Mouse (Mus musculus): Measurements from ENCODE around the gene 4933402N03Rik. TPM values are rescaled to one million over a fixed set of nuclear protein-coding genes. Genes with fewer than 3 reads are reported as not detected.

4933402N03Rik gene
- polyA plus RNA-seq, 1 experiment from 2014 or later = not detected

DNA sequence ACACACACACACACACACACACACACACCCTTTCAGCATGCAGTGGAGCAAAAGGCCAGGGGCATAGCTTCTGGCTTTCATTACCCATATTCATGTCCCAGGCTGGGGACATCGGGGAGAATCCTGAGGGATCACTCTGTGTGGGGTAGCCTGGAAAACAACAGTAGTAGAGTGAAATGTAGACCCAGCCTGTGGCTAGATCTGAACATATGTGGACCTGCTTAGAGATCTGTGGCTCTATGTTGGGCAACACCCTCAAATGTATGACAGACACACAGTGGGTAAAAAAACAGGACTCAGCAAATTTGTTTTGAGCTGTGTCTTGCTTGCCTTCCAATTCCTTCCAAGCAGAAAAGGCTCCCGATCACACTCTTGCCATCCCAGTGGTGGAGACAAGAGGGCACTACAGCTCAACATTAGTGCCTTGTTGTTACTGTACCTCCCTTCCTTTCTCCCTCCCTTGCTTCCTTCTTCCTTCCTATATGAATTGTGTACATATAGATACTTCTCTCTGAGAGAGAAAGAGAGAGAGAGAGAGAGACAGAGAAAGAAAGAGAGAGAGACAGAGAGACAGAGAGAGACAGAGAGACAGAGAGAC lies 23.8 kb downstream of the 4933402N03Rik start:
- Histone ChIP-seq H3K9me3 (replicated peaks) (no peaks in the 10 kb centered on the region), H3K27ac (no peak overlapping the region), H3K4me3 (no peak overlapping the region), H3K27me3 (replicated peaks) (no peaks in the 10 kb centered on the region), H3K4me2 (no peak overlapping the region), H3K9ac (no peak overlapping the region), H3K36me3 (no peaks in the 10 kb centered on the region), H3K4me1 (no peaks in the 10 kb centered on the region)
- ATAC-seq = no peak
- WGBS (ENCODE audit: insufficient replicate concordance) = 61% methylated on average over 2 of the region's 2 CpGs

DNA sequence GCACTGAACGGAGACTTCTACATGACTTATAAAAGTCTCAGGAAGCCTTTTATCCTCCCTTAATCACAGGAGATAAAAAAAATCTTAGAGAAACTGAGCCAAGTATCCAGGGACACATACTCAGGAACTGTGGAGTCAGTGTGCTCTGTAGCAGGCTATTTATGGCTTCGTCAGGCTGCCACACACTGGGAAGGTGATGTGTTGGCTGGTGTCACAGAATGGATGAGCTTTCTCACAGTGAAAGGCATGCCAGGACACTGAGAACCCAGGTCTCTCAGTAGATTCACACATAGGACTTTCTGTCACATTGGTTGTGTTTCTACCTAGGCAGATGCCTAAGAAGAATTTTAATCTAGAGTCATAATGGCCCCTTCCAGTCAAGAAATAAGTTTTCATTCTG lies 31.7 kb downstream of the 4933402N03Rik start:
- Histone ChIP-seq H3K36me3 (no peaks in the 10 kb centered on the region), H3K4me3 (no peak overlapping the region), H3K27ac (no peak overlapping the region), H3K27me3 (replicated peaks) (no peaks in the 10 kb centered on the region), H3K9me3 (replicated peaks) (no peaks in the 10 kb centered on the region), H3K4me2 (no peak overlapping the region), H3K9ac (no peak overlapping the region), H3K4me1 (no peaks in the 10 kb centered on the region)
- 61% methylated on average over 2 of the region's 2 CpGs for WGBS (ENCODE audit: insufficient replicate concordance)
- ATAC-seq = no peak

DNA sequence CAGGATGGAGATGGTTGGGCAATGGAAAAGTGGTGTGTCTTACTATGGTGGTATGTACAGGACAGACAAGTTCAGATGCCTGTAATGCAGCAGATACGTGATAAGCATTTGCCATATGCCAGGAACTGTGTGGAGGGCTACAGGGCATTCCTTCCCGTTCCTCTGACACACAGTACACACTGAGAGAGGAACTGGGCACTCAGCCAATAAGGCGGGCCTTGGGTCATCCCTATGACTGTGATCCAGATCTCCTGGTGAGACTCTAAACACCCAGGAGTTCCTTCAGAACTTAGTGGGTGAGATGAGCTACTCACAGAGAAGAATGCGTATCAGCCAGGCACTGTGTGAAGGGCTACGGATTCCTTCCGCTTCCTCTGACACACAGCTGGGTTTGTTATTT lies 32.4 kb downstream of the 4933402N03Rik start:
- no peak overlapping the region for H3K4me3 ChIP-seq
- H3K4me1 ChIP-seq = no peaks in the 10 kb centered on the region
- no peak overlapping the region for H3K27ac ChIP-seq
- WGBS (ENCODE audit: insufficient replicate concordance) = 56% methylated on average over 6 of the region's 6 CpGs
- no peaks in the 10 kb centered on the region for H3K36me3 ChIP-seq
- no peaks in the 10 kb centered on the region for H3K27me3 ChIP-seq (replicated peaks)
- ATAC-seq = no peak
- H3K9ac ChIP-seq = no peak overlapping the region
- no peak overlapping the region for H3K4me2 ChIP-seq
- no peaks in the 10 kb centered on the region for H3K9me3 ChIP-seq (replicated peaks)

DNA sequence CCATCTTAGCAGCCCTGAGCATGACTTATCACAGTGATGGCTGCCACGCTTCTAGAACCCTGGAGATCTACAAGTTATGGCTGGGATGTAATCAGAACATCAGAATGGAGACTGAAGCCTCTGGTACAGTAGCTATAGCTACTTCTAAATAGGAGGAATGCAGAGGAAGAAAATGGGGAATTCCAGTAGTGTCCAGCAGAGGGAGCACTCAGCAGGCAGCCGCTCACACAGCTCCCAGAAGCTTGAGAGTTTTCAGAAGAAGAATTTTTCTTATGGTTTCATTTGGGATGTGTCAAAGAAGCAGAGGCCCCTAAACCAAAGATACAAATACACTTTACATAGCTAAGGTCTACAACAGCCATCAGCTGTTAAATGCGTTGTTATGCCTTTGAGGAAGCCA lies 33.6 kb downstream of the 4933402N03Rik start:
- Histone ChIP-seq H3K27me3 (replicated peaks) (no peaks in the 10 kb centered on the region), H3K9ac (no peak overlapping the region), H3K36me3 (no peaks in the 10 kb centered on the region), H3K9me3 (replicated peaks) (no peaks in the 10 kb centered on the region), H3K4me3 (no peak overlapping the region), H3K4me2 (no peak overlapping the region), H3K4me1 (no peaks in the 10 kb centered on the region), H3K27ac (no peak overlapping the region)
- WGBS (ENCODE audit: insufficient replicate concordance) = 17% methylated on average over 3 of the region's 3 CpGs
- ATAC-seq = no peak

Other genes starting within 250 kb of the 4933402N03Rik start
- gene Htra1, start 210.2 kb downstream of the 4933402N03Rik start, polyA plus RNA-seq (2016; fragmentation: Nextera tagmentation; extraction: Ambion mirVana) = 0.75 and 2.1 TPM in 2 replicates
- gene Dmbt1, start 114.3 kb downstream of the 4933402N03Rik start, polyA plus RNA-seq (2016; fragmentation: Nextera tagmentation; extraction: Ambion mirVana) = not detected in 2 replicates
- gene 5430419D17Rik, start 28.1 kb upstream of the 4933402N03Rik start, polyA plus RNA-seq (2016; fragmentation: Nextera tagmentation; extraction: Ambion mirVana) = not detected in 2 replicates
- gene Cuzd1, start 176.0 kb upstream of the 4933402N03Rik start, polyA plus RNA-seq (2016; fragmentation: Nextera tagmentation; extraction: Ambion mirVana) = not detected in 2 replicates
- gene Fam24b, start 183.2 kb upstream of the 4933402N03Rik start, polyA plus RNA-seq (2016; fragmentation: Nextera tagmentation; extraction: Ambion mirVana) = not detected in 2 replicates
- not detected in 2 replicates for gene Fam24a, start 187.6 kb upstream of the 4933402N03Rik start, polyA plus RNA-seq (2016; fragmentation: Nextera tagmentation; extraction: Ambion mirVana)
- gene 2310057M21Rik, start 216.4 kb upstream of the 4933402N03Rik start, polyA plus RNA-seq (2016; fragmentation: Nextera tagmentation; extraction: Ambion mirVana) = 14.3 and 15.7 TPM in 2 replicates
- gene Pstk, start 224.8 kb upstream of the 4933402N03Rik start, polyA plus RNA-seq (2016; fragmentation: Nextera tagmentation; extraction: Ambion mirVana) = 32.1 and 36.9 TPM in 2 replicates